In genomic region chr13:59881989-59882784, GRCm38 (mm10) we compare ENCODE assay signal across 10 mouse cellular contexts. TPM values are rescaled to one million over a fixed set of nuclear protein-coding genes. Genes with fewer than 3 reads are reported as not detected.
DNase-seq lines count a peak whose midpoint lies in the region; ATAC-seq and TF ChIP-seq lines count a peak whose summit lies in the region.
"Had no signal": no experiment of that assay in that cellular context is flagged by ENCODE, and none has a peak within 500 bp of the region (broad histone marks: within the 10 kb centered on the region; RNA-seq: fewer than 3 reads in every experiment).

No protein-coding gene starts in this region.

- 35% methylated on average over 16 of the region's 19 CpGs for WGBS in heart, embryonic 16.5 days
- WGBS in heart, embryonic 10.5 days: 46% methylated on average over 17 of the region's 19 CpGs
- 35% methylated on average over 16 of the region's 19 CpGs for WGBS in embryonic facial prominence, embryonic 12.5 days
- 29% methylated on average over 16 of the region's 19 CpGs for WGBS in midbrain, postnatal 0 days

- no peaks in the 10 kb centered on the region for H3K27me3 ChIP-seq in heart, embryonic 16.5 days (ENCODE audit: control insufficient read depth, insufficient read depth, low read length)
- no peaks in the 10 kb centered on the region for H3K27me3 ChIP-seq in heart, embryonic 10.5 days (ENCODE audit: insufficient read depth, poor library complexity, severe bottlenecking)
- no peaks in the 10 kb centered on the region for H3K27me3 ChIP-seq in embryonic facial prominence, embryonic 12.5 days
- no peaks in the 10 kb centered on the region for H3K27me3 ChIP-seq in midbrain, postnatal 0 days (ENCODE audit: insufficient read depth, low read length)

- H3K4me1 ChIP-seq in heart, embryonic 16.5 days (ENCODE audit: control insufficient read depth, insufficient read depth, low read length): no peaks in the 10 kb centered on the region
- peaks cover 4% of the 10 kb centered on the region; the same call in 1 of the 2 replicates for H3K4me1 ChIP-seq in heart, embryonic 10.5 days
- H3K4me1 ChIP-seq in embryonic facial prominence, embryonic 12.5 days: peaks cover 27% of the 10 kb centered on the region
- peaks cover 7% of the 10 kb centered on the region; the same call in 1 of the 2 replicates for H3K4me1 ChIP-seq in midbrain, postnatal 0 days (ENCODE audit: insufficient read depth, low read length)

- H3K9ac ChIP-seq in heart, embryonic 16.5 days (ENCODE audit: low read length): no peak overlapping the region
- no peak overlapping the region for H3K9ac ChIP-seq in embryonic facial prominence, embryonic 12.5 days
- H3K9ac ChIP-seq in midbrain, postnatal 0 days (replicated peaks; ENCODE audit: low read length, poor library complexity, severe bottlenecking): no peak overlapping the region

- H3K27ac ChIP-seq in heart, embryonic 16.5 days (ENCODE audit: low read length): no peak overlapping the region
- no peak overlapping the region; the same call in 1 of the 2 replicates for H3K27ac ChIP-seq in heart, embryonic 10.5 days
- peak overlapping the region; percentile 63; the same call in 1 of the 2 replicates for H3K27ac ChIP-seq in embryonic facial prominence, embryonic 12.5 days
- H3K27ac ChIP-seq in midbrain, postnatal 0 days (ENCODE audit: low read depth, low read length): no peak overlapping the region

- no peak for DNase-seq in heart, embryonic 10.5 days (ENCODE audit: low spot score)
- peak; percentile 23 for DNase-seq in kidney, adult 18-20 months
- no peak for DNase-seq in midbrain, postnatal 0 days (ENCODE audit: low spot score)
- DNase-seq in frontal cortex, postnatal 14 days (ENCODE audit: low spot score in 2 of 2): no peak
- DNase-seq in cerebellum, postnatal 36 days: no peak
- no peak for DNase-seq in right cerebral cortex, postnatal 10 days (ENCODE audit: low spot score in 2 of 2)
- DNase-seq: gastrocnemius, postnatal 10 days; lung, postnatal 4 days had no signal

- H3K4me3 ChIP-seq in heart, embryonic 16.5 days (ENCODE audit: low read length): no peak overlapping the region
- H3K4me3 ChIP-seq in heart, embryonic 10.5 days: no peak overlapping the region; the same call in 1 of the 2 replicates
- no peak overlapping the region for H3K4me3 ChIP-seq in embryonic facial prominence, embryonic 12.5 days
- no peak overlapping the region for H3K4me3 ChIP-seq in midbrain, postnatal 0 days (ENCODE audit: low read depth, low read length)

- H3K4me2 ChIP-seq in heart, embryonic 16.5 days (ENCODE audit: low read depth, low read length): peak overlapping the region; percentile 30; the same call in 1 of the 2 replicates
- H3K4me2 ChIP-seq in embryonic facial prominence, embryonic 12.5 days (replicated peaks): peak overlapping the region; percentile 24; the same call in 1 of the 2 replicates
- peak overlapping the region; percentile 37 for H3K4me2 ChIP-seq in midbrain, postnatal 0 days (ENCODE audit: low read depth, low read length, poor library complexity, severe bottlenecking)

- no peak for ATAC-seq in heart, embryonic 16.5 days (replicated peaks; ENCODE audit: extremely low read depth, insufficient read depth, low FRiP score)
- ATAC-seq in embryonic facial prominence, embryonic 12.5 days (ENCODE audit: insufficient number of reproducible peaks, insufficient read depth, low FRiP score, low TSS enrichment): no peak
- no peak for ATAC-seq in midbrain, postnatal 0 days (ENCODE audit: low FRiP score)

- H3K36me3 ChIP-seq in heart, embryonic 16.5 days (ENCODE audit: control insufficient read depth, insufficient read depth): no peaks in the 10 kb centered on the region
- no peaks in the 10 kb centered on the region for H3K36me3 ChIP-seq in heart, embryonic 10.5 days
- H3K36me3 ChIP-seq in embryonic facial prominence, embryonic 12.5 days: no peaks in the 10 kb centered on the region
- no peaks in the 10 kb centered on the region for H3K36me3 ChIP-seq in midbrain, postnatal 0 days (ENCODE audit: insufficient read depth, low read length)

- peaks cover 5% of the 10 kb centered on the region; the same call in 1 of the 2 replicates for H3K9me3 ChIP-seq in heart, embryonic 16.5 days (replicated peaks; ENCODE audit: control insufficient read depth, low read length)
- H3K9me3 ChIP-seq in heart, embryonic 10.5 days: no peaks in the 10 kb centered on the region
- H3K9me3 ChIP-seq in embryonic facial prominence, embryonic 12.5 days: peaks cover 17% of the 10 kb centered on the region; the same call in 1 of the 2 replicates
- no peaks in the 10 kb centered on the region for H3K9me3 ChIP-seq in midbrain, postnatal 0 days (ENCODE audit: low read length)

- no peak for TF ChIP-seq CTCF in midbrain, postnatal 0 days (IDR thresholded peaks at IDR 0.05)

RNA-seq across cellular contexts. Expression of gene Tut7, which starts 59.2 kb away (rescaled TPM):
- 32.7 and 36.8 TPM in 2 replicates for polyA plus RNA-seq in heart, embryonic 16.5 days (2015; fragmentation: Nextera tagmentation; extraction: Ambion mirVana)
- polyA plus RNA-seq in heart, embryonic 10.5 days (2016; fragmentation: Nextera tagmentation; extraction: Ambion mirVana): 37.2 and 39.6 TPM in 2 replicates
- 47.8 and 57.0 TPM in 2 replicates for polyA plus RNA-seq in embryonic facial prominence, embryonic 12.5 days (2016; fragmentation: Nextera tagmentation; extraction: Ambion mirVana)
- total RNA-seq in midbrain, postnatal 0 days (2014; rRNA removed): 33.7 and 35.2 TPM in 2 replicates
- polyA plus RNA-seq in midbrain, postnatal 0 days (2015; fragmentation: Nextera tagmentation; extraction: Ambion mirVana): 32.6 and 37.3 TPM in 2 replicates
